Mouse (Mus musculus) testis, adult 2 months (tissue): ENCODE data around the gene Armh2.

Experiments used
- CTCF ChIP-seq: fragments of 200-500 bp; IDR thresholded peaks from 2 replicates; pipeline ENCODE4 v1.5.1; 2012; ENCODE audit warnings: low read depth, mild to moderate bottlenecking, inconsistent platforms, low read length, moderate library complexity; ENCODE audit not compliant: control insufficient read depth, insufficient read depth, insufficient replicate concordance
- POLR2A ChIP-seq: fragments of 200-500 bp; IDR thresholded peaks from 2 replicates; pipeline ENCODE4 v1.6.1; 2012; ENCODE audit warnings: low read depth, mild to moderate bottlenecking, inconsistent platforms, low read length, moderate library complexity; ENCODE audit not compliant: control insufficient read depth

DNA sequence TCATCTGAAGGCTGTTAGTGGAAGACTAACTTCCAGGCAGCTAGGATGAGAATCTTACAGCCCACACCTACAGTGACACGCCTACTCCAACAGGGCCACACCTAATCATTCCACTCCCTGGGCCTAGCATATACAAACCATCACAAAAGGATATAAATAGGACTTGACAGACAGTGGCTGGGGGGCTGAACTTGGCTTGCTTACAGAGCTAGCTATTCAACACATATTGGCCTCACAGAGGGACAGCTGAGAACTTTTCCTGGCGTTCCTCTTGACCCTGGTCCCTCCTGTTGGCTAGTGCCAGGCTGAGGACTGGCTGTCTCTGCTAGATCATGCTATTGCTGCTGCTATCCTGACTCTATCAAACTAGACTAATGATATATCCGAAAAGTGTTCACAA is 6.8 kb downstream of the Armh2 start:
- TF ChIP-seq CTCF = no peak
- TF ChIP-seq POLR2A = no peak
